Mouse (Mus musculus) hindbrain, embryonic 15.5 days (tissue): ENCODE measurements around the gene Entpd3. TPM values are rescaled to one million over a fixed set of nuclear protein-coding genes. Genes with fewer than 3 reads are reported as not detected.
"Not testable (repeated sequence)": the region's sequence is repeated elsewhere in the genome, so short reads cannot be mapped to it uniquely, and the experiment has no call there.

Experiments
- ATAC-seq: fragments of 200-750 bp; cut with Nextera tagmentation; 2 replicates; pipeline ENCODE4 v1.8.0; 2017; ENCODE audit warnings: low read depth, moderate number of reproducible peaks, moderate TSS enrichment; ENCODE audit not compliant: low FRiP score
- H3K27ac ChIP-seq: fragments of 300-500 bp; sonication (generic); replicated peaks from 2 replicates; pipeline ENCODE4 v1.5.1; 2015; ENCODE audit warnings: mild to moderate bottlenecking, inconsistent platforms
- H3K27me3 ChIP-seq: fragments of 300-500 bp; sonication (generic); 2 replicates; pipeline ENCODE4 v1.6.1; 2015; ENCODE audit warnings: control low read depth, inconsistent platforms
- H3K36me3 ChIP-seq: fragments of 300-500 bp; sonication (generic); 2 replicates; pipeline ENCODE4 v1.6.1; 2015; ENCODE audit warnings: control low read depth, inconsistent platforms
- H3K4me1 ChIP-seq: fragments of 300-500 bp; sonication (generic); replicated peaks from 2 replicates; pipeline ENCODE4 v1.6.1; 2015; ENCODE audit warnings: control low read depth, inconsistent platforms
- H3K4me2 ChIP-seq: fragments of 300-500 bp; sonication (generic); 2 replicates; pipeline ENCODE4 v1.6.1; 2015; ENCODE audit warnings: moderate library complexity, mild to moderate bottlenecking, inconsistent platforms
- H3K4me3 ChIP-seq: fragments of 300-500 bp; sonication (generic); 2 replicates; pipeline ENCODE4 v1.5.1; 2015; ENCODE audit warnings: mild to moderate bottlenecking, inconsistent platforms
- H3K9ac ChIP-seq: fragments of 300-500 bp; sonication (generic); 2 replicates; pipeline ENCODE4 v1.6.1; 2015; ENCODE audit warnings: inconsistent platforms
- H3K9me3 ChIP-seq: fragments of 300-500 bp; sonication (generic); 2 replicates; pipeline ENCODE4 v1.6.1; 2016; ENCODE audit warnings: control low read depth, inconsistent platforms
- WGBS: fragments of 180-500 bp; shearing (Covaris S2); methylation state at CpG from one replicate; pipeline ENCODE4 v1.1.7; 2015; 5-methylcytosine and 5-hydroxymethylcytosine counted together
- polyA plus RNA-seq: library from polyadenylated mRNA; unstranded; fragments of >200 nt; fragmentation: Nextera tagmentation; extraction: Ambion mirVana; gene quantifications from 2 replicates; pipeline ENCODE4 v1.2.1, GENCODE M21; 2015

Gene Entpd3
- polyA plus RNA-seq, 1 experiment from 2014 or later: 4.1 TPM

DNA sequence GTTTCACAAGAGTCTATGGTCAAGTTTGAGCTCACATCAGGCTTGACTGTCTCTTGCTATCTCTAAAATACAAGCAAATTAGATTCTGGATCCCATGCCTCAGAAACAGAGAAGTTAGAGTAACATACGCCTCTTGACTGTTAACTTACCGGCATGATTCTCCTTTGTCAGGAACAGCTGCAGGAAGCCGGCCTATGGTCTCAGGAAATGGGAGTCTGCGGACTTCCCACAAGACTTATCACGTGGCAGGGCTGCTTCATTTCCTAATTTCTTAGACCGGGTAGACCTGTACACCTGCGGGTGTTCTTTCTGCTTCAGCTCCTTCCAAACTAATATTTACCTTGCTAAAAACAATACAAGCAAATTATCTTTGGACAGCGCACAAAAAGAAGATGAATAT is 22.9 kb upstream of the Entpd3 start:
- H3K4me3 ChIP-seq: no peak overlapping the region
- WGBS: 82% methylated on average over 8 of the region's 8 CpGs
- H3K9ac ChIP-seq: no peak overlapping the region
- H3K9me3 ChIP-seq: no peaks in the 10 kb centered on the region
- no peaks in the 10 kb centered on the region; the same call in 1 of the 2 replicates for H3K4me1 ChIP-seq
- H3K27ac ChIP-seq: no peak overlapping the region
- no peak for ATAC-seq
- no peaks in the 10 kb centered on the region for H3K27me3 ChIP-seq
- no peak overlapping the region for H3K4me2 ChIP-seq
- no peaks in the 10 kb centered on the region for H3K36me3 ChIP-seq

DNA sequence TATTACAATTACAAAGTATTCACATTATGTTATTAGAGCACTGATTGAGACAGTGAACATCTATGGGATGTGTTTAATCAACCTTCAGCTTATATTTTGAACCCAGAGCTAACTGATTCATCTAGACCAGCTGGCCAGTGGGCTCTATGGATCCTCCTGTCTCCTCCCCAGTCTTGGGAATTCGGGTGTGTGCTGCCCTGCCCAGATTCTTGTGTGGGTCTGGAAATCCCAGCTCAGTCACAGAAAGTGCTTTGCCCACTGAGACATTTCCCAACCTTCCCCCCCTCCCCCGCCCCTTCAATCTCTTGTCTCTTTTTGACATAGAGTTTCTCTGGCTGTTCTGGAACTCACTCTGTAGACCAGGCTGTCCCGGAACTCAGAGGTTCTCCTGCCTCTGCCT is 20.7 kb upstream of the Entpd3 start:
- Histone ChIP-seq H3K4me1 (no peaks in the 10 kb centered on the region; the same call in 1 of the 2 replicates), H3K9me3 (no peaks in the 10 kb centered on the region), H3K27ac (no peak overlapping the region), H3K27me3 (no peaks in the 10 kb centered on the region), H3K36me3 (no peaks in the 10 kb centered on the region), H3K9ac (no peak overlapping the region), H3K4me3 (no peak overlapping the region), H3K4me2 (no peak overlapping the region)
- ATAC-seq: no peak
- WGBS: 84% methylated on average over 3 of the region's 3 CpGs

DNA sequence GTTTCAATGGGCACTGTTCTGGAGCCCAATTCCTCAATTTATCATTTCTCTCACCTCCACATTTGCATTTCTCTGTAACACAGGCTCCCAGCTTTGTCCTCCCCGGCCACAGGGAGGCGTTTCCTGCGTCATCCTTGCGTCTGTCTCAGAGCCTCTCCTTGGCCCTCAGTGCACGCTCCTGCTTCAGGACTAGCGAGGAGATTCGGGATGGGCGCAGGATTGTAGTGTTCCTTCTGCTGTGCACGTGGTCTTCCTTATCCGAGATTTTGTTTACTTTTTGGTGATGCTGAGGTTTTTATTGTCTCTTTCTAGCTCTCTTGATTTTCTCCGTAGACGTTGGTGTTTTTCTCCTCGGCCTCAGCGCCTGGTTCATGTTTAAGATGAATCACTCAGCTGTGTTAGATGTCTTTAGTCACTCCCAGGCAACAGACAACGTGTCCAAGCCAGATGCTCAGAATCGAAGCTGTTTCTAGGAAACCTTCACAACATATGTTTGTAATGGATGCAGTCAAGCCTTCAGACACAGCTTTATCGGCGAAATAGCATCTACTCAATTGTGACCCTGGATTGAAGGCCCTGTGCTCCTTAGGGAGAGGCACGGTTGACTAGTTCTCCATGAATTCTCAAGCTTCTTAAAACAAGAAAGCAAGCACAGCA is 20.0 kb upstream of the Entpd3 start:
- WGBS: 37% methylated on average over 19 of the region's 19 CpGs
- ATAC-seq: no peak
- no peaks in the 10 kb centered on the region for H3K36me3 ChIP-seq
- no peaks in the 10 kb centered on the region for H3K27me3 ChIP-seq
- no peaks in the 10 kb centered on the region for H3K9me3 ChIP-seq
- H3K4me1 ChIP-seq: no peaks in the 10 kb centered on the region; the same call in 1 of the 2 replicates
- no peak overlapping the region for H3K4me3 ChIP-seq
- no peak overlapping the region for H3K9ac ChIP-seq
- peak overlapping the region; percentile 20; the same call in 1 of the 2 replicates for H3K4me2 ChIP-seq
- no peak overlapping the region for H3K27ac ChIP-seq

DNA sequence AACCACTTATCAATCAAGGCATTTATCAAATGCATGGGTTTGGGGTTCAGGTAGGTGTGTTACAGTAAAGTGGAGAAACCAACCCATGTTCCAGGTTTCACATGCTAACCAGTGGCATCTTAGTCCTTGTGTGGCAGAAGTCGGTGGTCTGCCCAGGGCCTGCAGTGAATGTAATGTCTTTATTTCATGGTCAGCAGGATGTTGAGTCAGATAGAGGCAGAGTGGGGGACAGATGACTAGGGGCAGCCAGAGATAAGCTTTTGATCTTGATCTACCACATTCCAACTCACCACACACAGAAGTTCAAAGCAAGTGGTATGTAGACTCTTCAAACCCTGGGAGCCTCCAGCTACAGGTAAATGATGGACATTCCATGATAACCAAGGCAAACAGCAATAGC is 18.5 kb upstream of the Entpd3 start:
- no peak for ATAC-seq
- no peak overlapping the region for H3K27ac ChIP-seq
- no peaks in the 10 kb centered on the region for H3K9me3 ChIP-seq
- no peaks in the 10 kb centered on the region for H3K27me3 ChIP-seq
- 89% methylated on average over 1 of the region's 1 CpGs for WGBS
- no peak overlapping the region for H3K4me2 ChIP-seq
- H3K4me1 ChIP-seq: no peaks in the 10 kb centered on the region; the same call in 1 of the 2 replicates
- no peak overlapping the region for H3K4me3 ChIP-seq
- no peak overlapping the region for H3K9ac ChIP-seq
- H3K36me3 ChIP-seq: no peaks in the 10 kb centered on the region

DNA sequence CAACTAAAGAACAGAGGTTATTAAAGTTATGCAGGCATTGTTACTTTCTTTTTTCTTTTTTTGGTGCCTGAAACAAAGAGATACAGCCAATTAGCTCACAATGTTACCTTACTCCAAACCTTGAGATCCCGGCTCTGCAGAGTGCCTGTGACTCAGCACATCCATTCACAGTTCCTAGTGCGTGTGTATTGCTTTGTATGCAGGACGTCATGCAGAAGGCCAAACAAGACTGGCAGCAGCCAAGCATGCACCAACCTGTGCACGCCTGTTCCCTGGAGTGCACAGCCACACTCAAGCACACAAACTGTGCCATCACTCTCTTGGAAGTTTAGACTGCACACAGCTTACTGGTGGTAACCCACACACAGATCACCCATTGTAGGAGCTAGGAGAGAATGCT is 12.3 kb upstream of the Entpd3 start:
- Histone ChIP-seq H3K36me3 (no peaks in the 10 kb centered on the region), H3K27ac (no peak overlapping the region), H3K4me1 (no peaks in the 10 kb centered on the region), H3K27me3 (no peaks in the 10 kb centered on the region), H3K4me3 (no peak overlapping the region), H3K4me2 (no peak overlapping the region), H3K9me3 (no peaks in the 10 kb centered on the region), H3K9ac (no peak overlapping the region)
- WGBS: 43% methylated on average over 4 of the region's 4 CpGs
- no peak for ATAC-seq

DNA sequence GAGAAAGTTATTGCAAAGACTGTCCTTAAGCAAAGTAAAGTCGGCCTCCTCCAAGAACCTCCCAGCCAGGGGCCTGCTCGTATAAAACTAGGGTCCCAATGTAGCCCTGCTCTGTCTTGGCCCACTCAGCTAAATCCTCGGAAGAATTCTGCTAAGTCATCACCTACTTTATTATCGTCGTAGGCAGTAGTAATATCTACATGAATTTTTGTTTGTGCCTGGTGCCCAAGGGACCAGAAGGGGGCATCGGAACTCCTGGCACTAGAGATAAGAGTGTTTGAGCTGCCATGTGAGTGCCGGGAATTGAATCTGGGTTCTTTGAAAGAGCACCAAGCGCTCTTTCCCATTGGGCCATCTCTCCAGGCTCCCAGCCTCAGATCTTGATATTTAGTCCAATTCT is 11.7 kb upstream of the Entpd3 start:
- no peak for ATAC-seq
- Histone ChIP-seq H3K9ac (no peak overlapping the region), H3K27ac (no peak overlapping the region), H3K9me3 (no peaks in the 10 kb centered on the region), H3K4me1 (no peaks in the 10 kb centered on the region), H3K36me3 (no peaks in the 10 kb centered on the region), H3K4me2 (no peak overlapping the region), H3K27me3 (no peaks in the 10 kb centered on the region), H3K4me3 (no peak overlapping the region)
- WGBS: 93% methylated on average over 8 of the region's 8 CpGs

DNA sequence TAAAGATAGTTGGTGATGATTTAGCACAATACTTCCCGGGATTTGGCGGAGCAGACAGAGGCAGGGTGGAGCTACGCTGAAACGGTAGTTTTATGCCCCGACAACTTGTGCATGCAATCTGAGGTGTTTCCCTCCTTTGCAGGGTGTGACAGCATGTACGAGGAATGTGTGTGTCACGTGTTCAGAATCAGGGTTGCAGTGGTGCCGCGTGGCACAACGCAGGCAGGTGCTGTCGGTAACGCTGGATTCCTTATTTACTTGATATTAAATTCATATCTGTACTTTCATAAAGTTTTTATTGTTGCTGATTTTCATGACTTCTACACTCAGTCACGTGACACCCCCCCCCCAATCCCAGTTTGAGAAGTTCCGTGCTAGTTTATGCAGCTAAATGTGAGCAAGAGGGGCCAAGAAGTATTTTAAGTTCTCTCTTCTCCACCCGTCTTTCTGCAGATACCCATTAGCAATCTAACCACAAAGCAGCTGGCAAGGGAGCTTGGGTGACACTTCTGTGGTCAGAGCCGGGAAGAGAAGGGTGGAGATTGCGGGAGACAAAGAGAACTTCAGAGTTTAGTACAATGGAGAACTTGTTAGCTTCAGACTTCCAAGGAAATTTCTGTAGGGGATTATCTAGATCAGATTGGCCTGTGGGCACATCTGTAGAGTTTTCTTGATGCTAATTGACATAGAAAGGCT is 10.7 kb upstream of the Entpd3 start:
- no peak overlapping the region for H3K4me2 ChIP-seq
- H3K4me1 ChIP-seq: no peaks in the 10 kb centered on the region
- no peak overlapping the region for H3K27ac ChIP-seq
- no peak overlapping the region for H3K9ac ChIP-seq
- H3K27me3 ChIP-seq: no peaks in the 10 kb centered on the region
- WGBS: 91% methylated on average over 17 of the region's 17 CpGs
- H3K36me3 ChIP-seq: no peaks in the 10 kb centered on the region
- H3K4me3 ChIP-seq: no peak overlapping the region
- no peaks in the 10 kb centered on the region for H3K9me3 ChIP-seq
- no peak for ATAC-seq

DNA sequence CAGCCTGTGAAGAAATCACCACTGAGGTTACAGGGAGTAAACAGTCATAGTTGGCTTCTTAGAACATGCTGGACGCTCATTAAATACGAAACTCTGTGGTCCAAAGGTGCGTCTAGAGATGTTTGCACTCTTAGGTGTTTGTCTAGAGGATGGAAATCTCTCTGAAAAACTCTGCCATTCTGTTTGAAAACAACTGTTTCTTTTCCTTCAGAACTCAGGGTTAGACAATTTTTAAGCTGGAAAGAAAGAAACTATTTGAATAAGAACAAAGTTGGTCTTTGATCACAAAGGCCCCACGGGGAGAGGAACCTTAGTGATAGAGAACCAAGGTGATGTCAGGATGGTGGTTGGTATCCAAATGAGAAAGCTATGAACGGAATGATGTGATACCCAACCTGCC is 9.1 kb upstream of the Entpd3 start:
- Histone ChIP-seq H3K4me3 (no peak overlapping the region), H3K9ac (no peak overlapping the region), H3K36me3 (no peaks in the 10 kb centered on the region), H3K9me3 (no peaks in the 10 kb centered on the region), H3K4me2 (no peak overlapping the region), H3K27me3 (no peaks in the 10 kb centered on the region), H3K4me1 (no peaks in the 10 kb centered on the region), H3K27ac (no peak overlapping the region)
- no peak for ATAC-seq
- 86% methylated on average over 5 of the region's 5 CpGs for WGBS

DNA sequence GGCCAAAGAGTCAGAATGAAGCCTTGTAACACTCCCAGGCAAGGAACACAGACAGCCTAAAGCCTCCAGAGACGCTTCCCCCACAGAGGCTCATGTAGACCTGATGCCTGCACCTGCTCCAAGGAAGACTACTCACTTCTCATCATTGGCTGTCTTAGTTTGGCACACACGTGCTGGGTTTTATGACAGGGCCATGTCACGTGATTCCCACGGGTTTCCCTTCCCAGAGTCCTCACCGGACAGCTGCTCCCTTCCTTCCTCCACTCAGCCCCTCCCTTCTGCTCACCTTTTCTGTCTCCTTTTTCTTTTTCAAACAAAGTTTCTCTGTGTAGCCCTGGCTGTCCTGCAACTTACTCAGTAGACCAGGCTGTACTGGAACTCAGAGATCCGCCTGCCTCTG is 7.6 kb upstream of the Entpd3 start:
- Histone ChIP-seq H3K36me3 (no peaks in the 10 kb centered on the region), H3K9me3 (no peaks in the 10 kb centered on the region)
- 82% methylated on average over 6 of the region's 6 CpGs for WGBS

DNA sequence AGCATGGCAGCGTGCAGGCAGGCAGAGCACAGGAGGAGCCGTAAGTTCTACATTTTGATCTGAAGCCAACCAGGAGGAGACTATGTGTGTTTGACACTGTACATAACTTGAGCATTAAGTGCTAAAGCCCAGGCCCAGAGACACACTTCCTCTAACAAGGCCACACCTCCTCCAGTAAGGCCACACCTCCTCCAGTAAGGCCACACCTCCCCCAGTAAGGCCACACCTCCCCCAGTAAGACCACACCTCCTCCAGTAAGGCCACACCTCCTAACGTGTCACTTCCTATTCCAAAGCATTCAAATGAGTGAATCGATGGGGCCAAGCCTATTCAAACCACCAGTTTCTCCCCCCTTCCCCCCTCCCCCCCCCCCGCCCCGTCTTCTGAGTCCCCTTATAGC is 6.9 kb upstream of the Entpd3 start:
- WGBS: 91% methylated on average over 6 of the region's 6 CpGs
- Histone ChIP-seq H3K4me3 (no peak overlapping the region), H3K4me2 (no peak overlapping the region), H3K27ac (no peak overlapping the region), H3K36me3 (no peaks in the 10 kb centered on the region), H3K9me3 (no peaks in the 10 kb centered on the region), H3K9ac (no peak overlapping the region), H3K4me1 (no peaks in the 10 kb centered on the region), H3K27me3 (no peaks in the 10 kb centered on the region)
- ATAC-seq: no peak

More for the DNA sequence above, 7.6 kb upstream of the Entpd3 start:
- Histone ChIP-seq H3K4me1 (no peaks in the 10 kb centered on the region), H3K4me2 (no peak overlapping the region), H3K9ac (no peak overlapping the region), H3K4me3 (no peak overlapping the region), H3K27ac (no peak overlapping the region), H3K27me3 (no peaks in the 10 kb centered on the region)
- no peak for ATAC-seq

DNA sequence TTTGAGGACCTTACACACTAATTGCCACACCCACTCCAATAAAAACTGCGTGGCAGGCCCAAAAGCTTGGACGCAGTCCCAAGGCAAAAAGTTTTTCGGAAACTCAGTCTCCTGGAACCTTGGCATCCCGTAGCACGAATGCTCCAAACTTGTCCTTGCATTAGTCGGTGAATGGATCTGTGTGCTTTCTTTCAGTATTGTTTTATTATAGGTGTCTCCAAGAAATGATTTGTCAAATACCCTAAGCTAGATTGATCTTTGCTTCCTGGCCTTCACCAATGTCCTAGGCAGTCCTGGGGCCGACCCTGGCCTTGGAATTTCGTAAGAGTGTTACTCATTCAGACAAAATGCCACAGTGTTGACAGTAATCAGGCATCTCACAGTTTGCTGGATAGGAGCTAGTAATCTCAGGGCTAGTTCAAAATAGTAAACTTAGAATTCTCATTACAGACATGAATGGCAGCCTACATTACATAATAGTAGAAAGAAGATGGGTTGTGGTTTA is 6.1 kb upstream of the Entpd3 start:
- H3K27me3 ChIP-seq, H3K4me3 ChIP-seq, H3K9me3 ChIP-seq, H3K36me3 ChIP-seq, H3K4me1 ChIP-seq, H3K9ac ChIP-seq, H3K4me2 ChIP-seq, H3K27ac ChIP-seq, ATAC-seq: not testable (repeated sequence)
- WGBS: 97% methylated on average over 8 of the region's 8 CpGs

DNA sequence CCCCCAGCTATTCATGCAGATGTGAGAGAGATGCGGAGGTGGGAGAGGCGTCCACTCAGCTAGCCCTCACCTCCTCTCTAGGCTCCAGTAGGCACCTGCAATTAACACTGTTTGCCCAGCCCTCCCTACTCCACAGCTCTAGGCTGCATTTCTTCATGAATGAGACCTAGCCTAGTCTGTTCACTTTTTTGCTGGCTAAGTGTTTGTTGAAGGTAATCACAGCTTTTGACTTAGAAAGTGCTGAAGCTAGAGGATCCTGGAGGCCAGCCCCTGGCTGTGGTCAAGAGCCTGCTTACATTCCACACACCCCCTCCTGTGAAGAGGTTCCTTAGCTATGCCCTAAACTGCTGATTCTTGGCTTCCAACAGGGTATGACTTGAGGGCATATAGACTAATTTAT is 1.8 kb downstream of the Entpd3 start:
- 0 out of 2 replicates have a peak overlapping the region, but pooled peaks have one; percentile 9 for H3K4me2 ChIP-seq
- no peaks in the 10 kb centered on the region for H3K9me3 ChIP-seq
- no peak for ATAC-seq
- H3K4me1 ChIP-seq: peaks cover 11% of the 10 kb centered on the region
- H3K9ac ChIP-seq: no peak overlapping the region
- peaks cover 18% of the 10 kb centered on the region; the same call in 1 of the 2 replicates for H3K27me3 ChIP-seq
- no peak overlapping the region for H3K27ac ChIP-seq
- WGBS: 18% methylated on average over 2 of the region's 2 CpGs
- no peaks in the 10 kb centered on the region for H3K36me3 ChIP-seq
- no peak overlapping the region for H3K4me3 ChIP-seq
